Mouse (Mus musculus) embryo, embryonic 9.5 days (tissue): Measurements from ENCODE around the gene Slx4.
"Not testable (repeated sequence)": the region's sequence is repeated elsewhere in the genome, so short reads cannot be mapped to it uniquely, and the experiment has no call there.

Source experiments
- DNase-seq: peaks from one replicate; pipeline ENCODE4 v3.0.0-alpha.2; 2017; ENCODE audit errors: extremely low spot score

Slx4 gene

GRCm38 (mm10) chr16:4003489-4004398, at the start of gene Slx4:
Gene Slx4, minus strand, starts transcription at chr16:4003770.
- DNase-seq, result peak; percentile 94

GRCm38 (mm10) chr16:4052601-4053000, 49.0 kb upstream of the Slx4 start:
- no peak for DNase-seq

DNA sequence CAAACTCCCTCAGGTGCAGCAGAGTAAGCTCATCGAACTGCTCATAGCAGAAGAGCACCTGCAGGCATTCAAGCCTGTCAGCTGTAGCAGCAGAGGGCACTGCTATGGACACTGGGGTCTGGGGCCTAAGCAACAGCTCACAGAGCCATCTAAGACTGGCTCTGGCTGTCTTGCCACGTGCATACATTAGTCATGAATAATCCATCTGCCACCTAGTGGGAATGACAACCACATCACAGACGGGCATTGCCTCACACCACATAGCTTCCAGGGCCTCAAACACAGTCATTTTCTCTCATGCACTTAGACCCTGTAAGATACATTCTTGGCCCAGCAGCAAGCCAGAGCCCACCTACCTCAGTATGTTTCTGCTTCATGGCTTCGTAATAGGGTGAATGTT, 42.0 kb upstream of the Slx4 start:
- DNase-seq, result no peak

GRCm38 (mm10) chr16:4044093-4044492, 40.5 kb upstream of the Slx4 start:
- DNase-seq, result no peak

- DNase-seq, result no peak
Measured at GRCm38 (mm10) chr16:4041646-4042045, 38.1 kb upstream of the Slx4 start.

- DNase-seq, result no peak
Measured at GRCm38 (mm10) chr16:4040206-4040605, 36.6 kb upstream of the Slx4 start.

DNA sequence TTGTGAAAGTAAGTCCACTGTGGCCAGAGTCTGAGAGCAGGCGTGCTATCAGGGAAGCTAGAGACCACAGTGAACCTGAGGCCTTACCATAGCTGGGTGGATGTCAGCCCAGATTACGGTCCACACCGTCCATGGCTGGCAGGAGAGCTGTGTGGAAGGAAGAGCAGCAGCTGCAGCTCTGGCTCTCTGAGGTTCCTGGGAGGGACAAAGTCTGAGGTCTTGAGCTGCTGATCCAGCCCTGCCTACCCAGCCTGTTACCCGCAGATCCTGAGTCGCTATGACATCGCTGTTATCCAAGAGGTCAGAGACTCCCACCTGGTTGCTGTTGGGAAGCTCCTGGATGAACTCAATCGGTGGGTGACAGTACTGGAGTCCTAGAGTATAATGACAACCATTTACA, 34.1 kb upstream of the Slx4 start:
- DNase-seq, result no peak

DNA sequence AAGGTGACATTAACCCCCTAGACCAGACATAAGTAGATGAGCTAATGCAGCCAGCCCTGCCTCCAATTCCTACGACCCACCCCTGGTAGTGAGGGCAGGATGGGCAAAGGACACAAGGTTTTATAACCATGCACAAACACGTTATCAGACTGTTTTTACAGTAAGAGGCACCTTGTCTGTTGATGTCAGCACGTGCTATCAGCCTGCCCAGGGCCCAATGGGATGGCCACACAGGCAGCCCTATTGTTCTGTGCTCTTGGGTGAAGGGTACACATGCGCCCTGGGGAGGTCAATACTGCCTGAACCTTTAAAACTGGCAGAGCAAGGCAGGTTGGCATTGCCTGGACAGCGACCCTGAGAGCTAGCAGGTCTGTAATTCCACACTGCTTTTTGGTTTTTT, 33.2 kb upstream of the Slx4 start, which contains the start of gene Dnase1:
TSS of gene Dnase1 (plus strand) at position 136 of the 400 bp plus-strand sequence.
- DNase-seq, result no peak

GRCm38 (mm10) chr16:4035575-4035974, 32.0 kb upstream of the Slx4 start:
- no peak for DNase-seq

DNA sequence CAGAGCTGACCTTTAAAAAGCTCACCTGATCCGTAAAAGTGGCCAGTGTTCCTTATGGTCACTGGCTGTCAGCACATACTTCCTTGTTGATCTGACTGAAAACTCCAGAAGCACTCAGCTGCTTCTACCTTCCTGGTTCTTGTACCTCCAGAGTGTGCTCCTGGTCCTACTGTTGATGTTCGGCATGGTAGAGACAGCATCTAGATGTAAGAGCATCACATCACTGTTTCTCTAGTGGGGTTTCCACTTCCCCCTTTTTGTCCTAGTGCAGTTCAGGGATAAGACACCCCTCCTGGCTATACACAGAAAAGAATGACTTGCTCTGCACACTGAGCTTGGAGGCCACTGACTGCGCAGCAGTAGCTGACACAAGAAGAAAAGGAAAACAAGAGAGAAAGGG, 30.9 kb upstream of the Slx4 start:
- DNase-seq, result no peak

- no peak for DNase-seq
Measured at GRCm38 (mm10) chr16:4033971-4034370, 30.4 kb upstream of the Slx4 start.

GRCm38 (mm10) chr16:4032341-4032748, 28.8 kb upstream of the Slx4 start:
- DNase-seq, result no peak

GRCm38 (mm10) chr16:4031441-4032274, 28.1 kb upstream of the Slx4 start:
- peak; percentile 12 for DNase-seq

DNA sequence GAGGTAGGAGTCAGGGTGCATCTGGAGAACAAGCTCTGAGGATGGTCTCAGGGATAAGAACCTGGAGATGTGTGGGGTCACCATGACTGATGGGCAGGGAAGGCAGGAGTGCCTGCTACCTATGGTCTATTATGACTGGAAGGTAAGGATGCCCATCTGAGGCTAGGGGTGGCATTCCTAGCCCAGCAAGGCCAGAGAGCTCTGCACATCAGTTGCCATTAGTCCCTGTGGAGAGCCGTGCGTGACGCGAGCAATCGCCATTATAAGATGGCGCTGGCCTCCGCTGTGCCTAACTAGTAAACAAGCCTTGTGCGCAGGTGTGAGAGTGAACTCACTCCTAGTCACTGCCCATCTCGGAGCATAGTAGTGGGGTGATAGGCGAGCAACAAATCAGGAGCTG, 26.9 kb upstream of the Slx4 start:
- DNase-seq, result no peak

- no peak for DNase-seq
Measured at GRCm38 (mm10) chr16:4029371-4029841, 25.8 kb upstream of the Slx4 start.

- no peak for DNase-seq
Measured at GRCm38 (mm10) chr16:4027211-4027610, 23.6 kb upstream of the Slx4 start.

- DNase-seq, result no peak
Measured at GRCm38 (mm10) chr16:4026672-4027071, 23.1 kb upstream of the Slx4 start.

DNA sequence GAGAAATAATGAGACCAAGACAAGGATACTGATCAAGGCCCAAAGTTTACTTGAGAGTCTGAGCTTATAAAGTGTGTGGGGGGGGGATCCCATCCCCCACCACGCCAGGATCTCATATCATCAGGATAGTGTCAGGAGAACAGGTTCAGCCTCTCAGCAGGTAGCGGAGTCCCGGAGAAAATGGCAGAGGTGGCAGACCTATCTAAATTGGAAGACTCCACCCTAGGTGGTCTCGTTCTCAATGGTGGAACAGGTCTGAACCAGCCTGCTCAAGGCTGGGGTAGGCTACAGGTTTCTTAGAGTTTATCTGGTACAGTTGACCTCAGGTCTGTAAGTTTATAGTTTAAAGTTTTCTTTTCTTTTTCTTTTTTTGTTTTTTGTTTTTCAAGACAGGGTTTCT, 19.1 kb upstream of the Slx4 start:
- no peak for DNase-seq

GRCm38 (mm10) chr16:4021241-4021640, 17.7 kb upstream of the Slx4 start:
- DNase-seq, result no peak

DNA sequence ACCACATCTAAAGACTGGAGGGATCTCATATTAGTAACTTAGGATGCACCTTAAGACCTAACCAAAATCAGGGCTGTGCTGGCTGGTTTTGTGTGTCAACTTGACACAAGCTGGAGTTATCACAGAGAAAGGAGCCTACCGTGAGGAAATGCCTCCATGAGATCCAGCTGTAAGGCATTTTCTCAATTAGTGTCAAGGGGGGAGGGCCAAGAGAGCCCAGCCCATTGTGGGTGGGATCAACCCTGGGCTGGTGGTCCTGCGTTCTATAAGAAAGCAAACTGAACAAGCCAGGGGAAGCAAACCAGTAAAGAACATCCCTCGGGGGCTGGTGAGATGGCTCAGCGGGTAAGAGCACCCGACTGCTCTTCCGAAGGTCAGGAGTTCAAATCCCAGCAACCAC, 13.9 kb upstream of the Slx4 start:
- not testable (repeated sequence) for DNase-seq

DNA sequence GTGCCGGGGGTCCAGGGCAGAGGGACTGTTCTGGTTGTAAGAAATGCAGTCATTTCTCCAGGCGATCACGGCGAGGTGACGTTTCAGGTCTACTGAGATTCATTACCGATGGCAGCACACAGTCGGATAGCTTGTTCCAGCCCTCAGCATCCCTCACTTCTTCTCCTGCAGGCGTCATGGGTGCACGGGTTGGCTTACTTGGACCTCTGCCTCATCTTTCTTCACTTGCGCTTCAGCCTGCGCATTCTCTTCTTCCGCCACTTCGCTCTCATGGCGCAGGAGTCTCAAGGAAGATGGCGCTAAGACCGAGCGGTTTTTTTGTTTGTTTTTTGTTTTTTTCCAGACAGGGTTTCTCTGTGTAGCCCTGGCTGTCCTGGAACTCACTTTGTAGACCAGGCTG, 13.2 kb upstream of the Slx4 start:
- not testable (repeated sequence) for DNase-seq

DNA sequence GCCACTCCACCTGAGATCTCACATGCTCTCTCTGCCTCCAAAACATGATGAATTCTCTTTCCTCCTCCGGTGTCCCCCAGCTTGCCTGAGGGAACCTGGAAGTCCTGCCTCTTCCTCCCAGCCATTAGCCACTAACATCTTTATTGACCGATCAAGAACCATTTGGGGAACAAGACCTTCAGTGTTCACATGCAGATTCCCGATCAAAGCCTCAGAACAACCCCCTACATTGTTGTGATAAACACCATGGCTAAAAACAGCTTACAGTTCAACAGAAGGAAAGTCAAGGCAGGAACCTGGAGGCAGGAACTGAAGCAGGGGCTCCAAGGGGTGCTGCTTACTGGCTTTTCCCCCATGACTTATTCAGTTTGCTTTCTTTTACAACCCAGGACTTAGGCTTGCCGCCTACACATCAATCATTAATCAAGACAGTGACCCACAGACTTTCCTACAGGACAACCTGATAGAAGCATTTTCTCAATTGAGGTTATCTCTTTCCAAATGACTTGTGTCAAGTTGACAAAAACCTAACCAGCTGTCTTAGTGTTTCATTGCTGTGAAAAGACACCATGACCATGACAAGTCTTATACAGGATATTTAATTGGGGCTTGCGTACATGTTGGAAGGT, 10.6 kb upstream of the Slx4 start:
- no peak for DNase-seq
